Mouse (Mus musculus): Measurements from ENCODE around the gene Bag6. TPM values are rescaled to one million over a fixed set of nuclear protein-coding genes. Genes with fewer than 3 reads are reported as not detected.

Bag6 gene
- 403 and 461 TPM in 2 replicates for total RNA-seq (2021)
- long read RNA-seq, partial matches to known transcripts, result 61 of 80 reads
- long read RNA-seq, other reads (novel, unspliced or antisense), result 18 of 80 reads

GRCm38 (mm10) chr17:35134801-35135590 is at the start of gene Bag6:
TSS of gene Bag6 (plus strand) at chr17:35135178.
- DNase-seq, result peak; percentile 93

GRCm38 (mm10) chr17:35085208-35085865 is 49.6 kb upstream of the Bag6 start, which contains the start of gene Ly6g6f:
TSS of gene Ly6g6f (minus strand) at chr17:35085610.
- no peak for DNase-seq

GRCm38 (mm10) chr17:35088151-35088550 is 46.8 kb upstream of the Bag6 start:
- no peak for DNase-seq

- peak; percentile 93 for DNase-seq
These were observed 45.9 kb upstream of the Bag6 start, which contains the start of gene Abhd16a for GRCm38 (mm10) chr17:35088825-35089644. TSS of gene Abhd16a (plus strand) at chr17:35089263.

- DNase-seq, result peak; percentile 23
These were observed 44.6 kb upstream of the Bag6 start for GRCm38 (mm10) chr17:35090166-35090932.

GRCm38 (mm10) chr17:35092403-35093198 is 42.4 kb upstream of the Bag6 start:
- DNase-seq, result no peak

GRCm38 (mm10) chr17:35094475-35095365 is 40.3 kb upstream of the Bag6 start:
- no peak for DNase-seq

GRCm38 (mm10) chr17:35096597-35096996 is 38.4 kb upstream of the Bag6 start:
- no peak for DNase-seq

- DNase-seq, result no peak
These were observed 37.8 kb upstream of the Bag6 start for GRCm38 (mm10) chr17:35097164-35097655.

GRCm38 (mm10) chr17:35100196-35100765 is 34.7 kb upstream of the Bag6 start:
- no peak for DNase-seq

- peak; percentile 30 for DNase-seq
These were observed 33.8 kb upstream of the Bag6 start for GRCm38 (mm10) chr17:35101161-35101560.

- DNase-seq, result no peak
These were observed 32.7 kb upstream of the Bag6 start for GRCm38 (mm10) chr17:35102299-35102698.

- no peak for DNase-seq
These were observed 31.7 kb upstream of the Bag6 start for GRCm38 (mm10) chr17:35103221-35103690.

- DNase-seq, result no peak
These were observed 30.9 kb upstream of the Bag6 start for GRCm38 (mm10) chr17:35104079-35104478.

GRCm38 (mm10) chr17:35104754-35105153 is 30.2 kb upstream of the Bag6 start:
- no peak for DNase-seq

- DNase-seq, result no peak
These were observed 29.1 kb upstream of the Bag6 start for GRCm38 (mm10) chr17:35105740-35106389.

- DNase-seq, result no peak
These were observed 28.5 kb upstream of the Bag6 start for GRCm38 (mm10) chr17:35106522-35106921.

GRCm38 (mm10) chr17:35108097-35108496 is 26.9 kb upstream of the Bag6 start, which contains the start of gene Ly6g5c:
TSS of gene Ly6g5c (plus strand) at chr17:35108279.
- DNase-seq, result no peak
